Mouse (Mus musculus) CH12.LX (cell line): ENCODE results near the gene Neu2. TPM values are rescaled to one million over a fixed set of nuclear protein-coding genes. Genes with fewer than 3 reads are reported as not detected.

Experiments used
- DNase-seq: peaks from one replicate; pipeline ENCODE4 v3.0.0-alpha.2; 2013; ENCODE audit errors: extremely low read depth
- H3K27ac ChIP-seq: 2 replicates; pipeline ENCODE4 v1.5.1; 2012; ENCODE audit warnings: low read depth, mild to moderate bottlenecking, control low read depth, moderate library complexity; ENCODE audit not compliant: insufficient read depth
- H3K27me3 ChIP-seq: replicated peaks from 2 replicates; pipeline ENCODE3; 2012; ENCODE audit warnings: inconsistent platforms
- H3K36me3 ChIP-seq, 2 experiments: replicated peaks in 1 of 2; 2 replicates each; pipeline versions ENCODE3 to v1.6.1; 2012; ENCODE audit warnings: inconsistent platforms in 1 of 2, low read length in 1 of 2, mild to moderate bottlenecking in 1 of 2, mixed read lengths in 1 of 2, moderate library complexity in 1 of 2; ENCODE audit not compliant: control insufficient read depth in 1 of 2, insufficient read depth in 1 of 2
- H3K4me1 ChIP-seq, 2 experiments: 2 replicates each; pipeline ENCODE4 v1.6.1; 2012; ENCODE audit warnings: inconsistent platforms in 1 of 2, moderate library complexity in 1 of 2; ENCODE audit not compliant: insufficient read depth in 2 of 2, control insufficient read depth in 1 of 2
- H3K4me2 ChIP-seq: 2 replicates; pipeline ENCODE4 v1.6.1; 2012; ENCODE audit warnings: low read depth, mild to moderate bottlenecking, control low read depth; ENCODE audit not compliant: poor library complexity, insufficient read depth, severe bottlenecking
- H3K4me3 ChIP-seq, 3 experiments: fragments of 150-350 bp in 1 of 3; sonication (generic) in 1 of 3; replicated peaks in 1 of 3; 2 replicates each; pipeline versions ENCODE3 to v1.5.1; 2011 to 2012; ENCODE audit warnings: low read depth in 2 of 3, low read length in 2 of 3, mild to moderate bottlenecking in 2 of 3, moderate library complexity in 2 of 3, control low read depth in 1 of 3, improper control_type of control experiment in 1 of 3, inconsistent platforms in 1 of 3, mixed read lengths in 1 of 3; ENCODE audit not compliant: poor library complexity in 1 of 3
- H3K79me2 ChIP-seq: replicated peaks from 2 replicates; pipeline ENCODE4 v1.6.1; 2012; ENCODE audit warnings: mild to moderate bottlenecking, moderate library complexity; ENCODE audit not compliant: control insufficient read depth, poor library complexity, insufficient read depth, severe bottlenecking; ENCODE audit errors: extremely low read depth
- H3K9ac ChIP-seq: 2 replicates; pipeline ENCODE4 v1.6.1; 2012; ENCODE audit warnings: low read depth, mild to moderate bottlenecking, control low read depth, moderate library complexity; ENCODE audit not compliant: insufficient read depth
- H3K9me3 ChIP-seq: replicated peaks from 2 replicates; pipeline ENCODE3; 2012; ENCODE audit warnings: low read length, inconsistent platforms, mixed read lengths
- CHD2 ChIP-seq: IDR thresholded peaks from 2 replicates; pipeline ENCODE4 v1.6.1; 2011; ENCODE audit warnings: low read length, improper control_type of control experiment
- CTCF ChIP-seq, 2 experiments: IDR thresholded peaks in 1 of 2; conservative IDR thresholded peaks in 1 of 2; 2 replicates each; pipeline ENCODE4 v1.5.1; 2011 to 2012; ENCODE audit warnings: low read depth in 2 of 2, low read length in 2 of 2, improper control_type of control experiment in 1 of 2, inconsistent platforms in 1 of 2, mild to moderate bottlenecking in 1 of 2, moderate library complexity in 1 of 2
- E2F4 ChIP-seq: IDR thresholded peaks from 2 replicates; pipeline ENCODE4 v1.6.1; 2011; ENCODE audit warnings: low read depth, low read length, improper control_type of control experiment; ENCODE audit not compliant: insufficient replicate concordance
- ELF1 ChIP-seq: IDR thresholded peaks from 2 replicates; pipeline ENCODE4 v1.6.1; 2014; ENCODE audit warnings: low read depth, mild to moderate bottlenecking, inconsistent platforms, low read length, improper control_type of control experiment
- EP300 ChIP-seq: IDR thresholded peaks from 2 replicates; pipeline ENCODE4 v1.6.1; 2011; ENCODE audit warnings: low read length, improper control_type of control experiment
- ETS1 ChIP-seq: conservative IDR thresholded peaks from 2 replicates; pipeline ENCODE4 v1.6.1; 2012; ENCODE audit warnings: low read depth, mild to moderate bottlenecking, inconsistent platforms, low read length, improper control_type of control experiment, moderate library complexity
- GABPA ChIP-seq: IDR thresholded peaks from 2 replicates; pipeline ENCODE4 v1.6.1; 2012; ENCODE audit warnings: low read depth, low read length, improper control_type of control experiment, inconsistent platforms; ENCODE audit not compliant: insufficient replicate concordance
- HCFC1 ChIP-seq: IDR thresholded peaks from 2 replicates; pipeline ENCODE4 v1.6.1; 2012; ENCODE audit warnings: low read depth, mild to moderate bottlenecking, inconsistent platforms, low read length, improper control_type of control experiment
- JUN ChIP-seq: IDR thresholded peaks from 2 replicates; pipeline ENCODE4 v1.6.1; 2011; ENCODE audit warnings: low read depth, mild to moderate bottlenecking, low read length, improper control_type of control experiment, moderate library complexity; ENCODE audit not compliant: insufficient read depth
- JUND ChIP-seq: conservative IDR thresholded peaks from 2 replicates; pipeline ENCODE4 v1.6.1; 2011; ENCODE audit warnings: low read depth, low read length, improper control_type of control experiment
- KAT2A ChIP-seq: IDR thresholded peaks from 2 replicates; pipeline ENCODE4 v1.6.1; 2012; ENCODE audit warnings: low read length, improper control_type of control experiment, inconsistent platforms; ENCODE audit not compliant: insufficient replicate concordance
- MAX ChIP-seq: IDR thresholded peaks from 2 replicates; pipeline ENCODE4 v1.6.1; 2011; ENCODE audit warnings: low read length, improper control_type of control experiment
- MAZ ChIP-seq: IDR thresholded peaks from 2 replicates; pipeline ENCODE4 v1.6.1; 2012; ENCODE audit warnings: low read depth, mild to moderate bottlenecking, inconsistent platforms, low read length, improper control_type of control experiment, moderate library complexity
- MEF2A ChIP-seq: IDR thresholded peaks from 2 replicates; pipeline ENCODE4 v1.6.1; 2014; ENCODE audit warnings: low read depth, mild to moderate bottlenecking, inconsistent platforms, low read length, improper control_type of control experiment, borderline replicate concordance
- MXI1 ChIP-seq: IDR thresholded peaks from 2 replicates; pipeline ENCODE4 v1.6.1; 2011; ENCODE audit warnings: mild to moderate bottlenecking, low read depth, low read length, improper control_type of control experiment
- MYC ChIP-seq: IDR thresholded peaks from 2 replicates; pipeline ENCODE4 v1.6.1; 2011; ENCODE audit warnings: low read depth, mild to moderate bottlenecking, improper control_type of control experiment, low read length
- NELFE ChIP-seq: IDR thresholded peaks from 2 replicates; pipeline ENCODE4 v1.6.1; 2011; ENCODE audit warnings: low read depth, low read length, improper control_type of control experiment
- NRF1 ChIP-seq: IDR thresholded peaks from 2 replicates; pipeline ENCODE4 v1.6.1; 2014; ENCODE audit warnings: low read depth, mild to moderate bottlenecking, inconsistent platforms, low read length, improper control_type of control experiment, moderate library complexity
- PAX5 ChIP-seq: IDR thresholded peaks from 2 replicates; pipeline ENCODE4 v1.6.1; 2012; ENCODE audit warnings: low read length, inconsistent platforms, mixed read lengths
- POLR2AphosphoS2 ChIP-seq: IDR thresholded peaks from 2 replicates; pipeline ENCODE4 v1.6.1; 2011; ENCODE audit warnings: low read depth, low read length, improper control_type of control experiment
- RAD21 ChIP-seq: IDR thresholded peaks from 2 replicates; pipeline ENCODE4 v1.6.1; 2011; ENCODE audit warnings: low read depth, mild to moderate bottlenecking, low read length, improper control_type of control experiment, moderate library complexity
- RCOR1 ChIP-seq: conservative IDR thresholded peaks from 2 replicates; pipeline ENCODE4 v1.6.1; 2012; ENCODE audit warnings: low read depth, mild to moderate bottlenecking, inconsistent platforms, low read length, improper control_type of control experiment
- TBP ChIP-seq: conservative IDR thresholded peaks from 2 replicates; pipeline ENCODE4 v1.6.1; 2011; ENCODE audit warnings: low read depth, low read length, improper control_type of control experiment
- TCF12 ChIP-seq: IDR thresholded peaks from 2 replicates; pipeline ENCODE4 v1.6.1; 2014; ENCODE audit warnings: low read depth, mild to moderate bottlenecking, inconsistent platforms, low read length, improper control_type of control experiment
- USF1 ChIP-seq: IDR thresholded peaks from 2 replicates; pipeline ENCODE4 v1.6.1; 2014; ENCODE audit warnings: low read depth, mild to moderate bottlenecking, inconsistent platforms, low read length, improper control_type of control experiment
- USF2 ChIP-seq: conservative IDR thresholded peaks from 2 replicates; pipeline ENCODE4 v1.6.1; 2011; ENCODE audit warnings: low read depth, low read length, improper control_type of control experiment
- ZC3H11A ChIP-seq: IDR thresholded peaks from 2 replicates; pipeline ENCODE4 v1.6.1; 2012; ENCODE audit warnings: low read depth, mild to moderate bottlenecking, inconsistent platforms, low read length, improper control_type of control experiment
- ZKSCAN1 ChIP-seq: IDR thresholded peaks from 2 replicates; pipeline ENCODE4 v1.6.1; 2012; ENCODE audit warnings: low read depth, inconsistent platforms, low read length, improper control_type of control experiment, borderline replicate concordance
- ZMIZ1 ChIP-seq: IDR thresholded peaks from 2 replicates; pipeline ENCODE4 v1.6.1; 2012; ENCODE audit warnings: low read depth, mild to moderate bottlenecking, inconsistent platforms, low read length, improper control_type of control experiment
- dilution Hi-C: fragments of 300-500 bp; cut with MboI; formaldehyde crosslinking; loops from 2 replicates; pipeline ENCODE4 v1.14.3; 2020; ENCODE audit warnings: low sequenced_read_pairs; ENCODE audit not compliant: extremely low pct_unique_long_range_greater_than_20kb, extremely low pct_ligation_motif_present
- in situ Hi-C: fragments of 300-500 bp; cut with MboI; formaldehyde crosslinking; loops from 3 replicates; pipeline ENCODE4 v1.14.3; 2019; ENCODE audit warnings: low sequenced_read_pairs, low pct_ligation_motif_present, low pct_unique_long_range_greater_than_20kb, mixed read lengths
- polyA plus RNA-seq: library from polyadenylated mRNA; unstranded; fragments of >175 nt; gene quantifications from 2 replicates; pipeline ENCODE4 v1.2.1, GENCODE M21; 2012; ENCODE audit warnings: low read depth; ENCODE audit not compliant: insufficient read length
- total RNA-seq, 2 experiments: library from RNA; depleted of rRNA; stranded (reverse); fragments of 300-350 nt in 1 of 2; fragments of >200 nt in 1 of 2; gene quantifications; 2 replicates each; pipeline ENCODE4 v1.2.3; 2012 to 2014

Neu2 gene
- total and polyA plus RNA-seq, 3 experiments: not detected

GRCm38 (mm10) chr1:87614576-87615295 is 105.0 kb downstream of the Neu2 start:
- no peaks in the 10 kb centered on the region for H3K36me3 ChIP-seq
- TF ChIP-seq JUND (no peak), NELFE (no peak), USF2 (no peak), KAT2A (no peak), ZC3H11A (no peak), CTCF (conservative IDR thresholded peaks at IDR 0.05 in 1 of 2, IDR thresholded peaks at IDR 0.05 in 1 of 2; ENCODE audit: low read depth in 2 of 2, low read length in 2 of 2) (no peak), ZMIZ1 (no peak), EP300 (no peak), GABPA (no peak), USF1 (no peak), MAX (no peak), POLR2AphosphoS2 (no peak), TCF12 (no peak), MXI1 (no peak), ETS1 (no peak), ELF1 (no peak), HCFC1 (no peak), ZKSCAN1 (no peak), PAX5 (no peak)
- peaks cover 6 to 8% of the 10 kb centered on the region in 2 experiments for H3K4me1 ChIP-seq
- H3K79me2 ChIP-seq: no peaks in the 10 kb centered on the region
- H3K27ac ChIP-seq: no peak overlapping the region
- H3K4me2 ChIP-seq: no peak overlapping the region
- in situ Hi-C loops: no loop called here
- no peak for DNase-seq
- no peak overlapping the region for H3K4me3 ChIP-seq
- dilution Hi-C loops: no loop called here
- no peak overlapping the region for H3K9ac ChIP-seq
- no peaks in the 10 kb centered on the region for H3K27me3 ChIP-seq
- H3K9me3 ChIP-seq: peaks cover 7% of the 10 kb centered on the region

DNA sequence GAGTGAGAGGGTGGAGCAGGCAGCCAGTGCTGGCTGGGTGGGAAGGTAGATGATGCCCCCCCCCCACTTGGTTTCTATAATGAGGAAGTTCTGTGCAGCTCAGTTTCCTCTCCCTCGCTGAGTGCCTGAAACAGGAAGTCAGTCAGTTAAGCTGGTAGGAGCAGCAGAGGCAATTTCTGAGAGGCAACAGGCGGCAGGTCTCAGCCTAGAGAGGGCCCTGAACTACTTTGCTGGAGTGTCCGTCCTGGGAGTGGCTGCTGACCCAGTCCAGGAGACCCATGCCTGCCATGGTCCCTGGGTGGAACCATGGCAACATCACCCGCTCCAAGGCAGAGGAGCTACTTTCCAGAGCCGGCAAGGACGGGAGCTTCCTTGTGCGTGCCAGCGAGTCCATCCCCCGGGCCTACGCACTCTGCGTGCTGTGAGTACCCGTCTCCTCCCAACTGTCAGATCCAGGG is 110.6 kb downstream of the Neu2 start, which contains the start of gene Inpp5d:
TSS of gene Inpp5d (plus strand) at position 102 of the 458 bp plus-strand sequence.
- Histone ChIP-seq H3K9ac (peak within 1 kb of the TSS; percentile 59), H3K79me2 (peaks cover 44% of the 10 kb centered on the region), H3K4me1 (peaks cover 15 to 38% of the 10 kb centered on the region in 2 experiments), H3K36me3 (peaks cover 4 to 26% of the 10 kb centered on the region in 2 experiments), H3K4me2 (peak within 1 kb of the TSS; percentile 84), H3K27me3 (no peaks in the 10 kb centered on the region), H3K9me3 (peaks cover 5% of the 10 kb centered on the region), H3K27ac (peak within 1 kb of the TSS; percentile 98), H3K4me3 (peak within 1 kb of the TSS; percentile 87 to 98 (median 94))
- dilution Hi-C loops (no loop called here), in situ Hi-C loops (no loop called here)
- DNase-seq: peak; percentile 85
- TF ChIP-seq TCF12 (peak; percentile 61), MAZ (0 out of 2 replicates have a peak, but pooled peaks have one; percentile 55), NRF1 (no peak), POLR2AphosphoS2 (peak; percentile 56; the same call in 1 of the 2 replicates), HCFC1 (peak; percentile 56), RCOR1 (no peak), MYC (peak; percentile 42; the same call in 1 of the 2 replicates), JUN (no peak), ZMIZ1 (peak; percentile 53; the same call in 1 of the 2 replicates), CTCF (conservative IDR thresholded peaks at IDR 0.05 in 1 of 2, IDR thresholded peaks at IDR 0.05 in 1 of 2; ENCODE audit: low read depth in 2 of 2, low read length in 2 of 2) (no peak), ELF1 (peak; percentile 93), USF2 (no peak), CHD2 (peak; percentile 15; the same call in 1 of the 2 replicates), RAD21 (no peak; the same call in 1 of the 2 replicates), MEF2A (peak; percentile 22; the same call in 1 of the 2 replicates), ZKSCAN1 (no peak), TBP (peak; percentile 78; the same call in 1 of the 2 replicates), KAT2A (0 out of 2 replicates have a peak, but pooled peaks have one; percentile 11), E2F4 (no peak), ETS1 (no peak)
